Mouse (Mus musculus) spleen, postnatal 0 days (tissue): Measurements from ENCODE around the gene Cntn1. TPM values are rescaled to one million over a fixed set of nuclear protein-coding genes. Genes with fewer than 3 reads are reported as not detected.

Experiments used
- polyA plus RNA-seq: library from polyadenylated mRNA; unstranded; fragments of >200 nt; fragmentation: Nextera tagmentation; extraction: Ambion mirVana; gene quantifications from 2 replicates; pipeline ENCODE4 v1.2.1, GENCODE M21; 2015

Gene Cntn1
- 0.04 and 0.06 TPM in 2 replicates for polyA plus RNA-seq

DNA sequence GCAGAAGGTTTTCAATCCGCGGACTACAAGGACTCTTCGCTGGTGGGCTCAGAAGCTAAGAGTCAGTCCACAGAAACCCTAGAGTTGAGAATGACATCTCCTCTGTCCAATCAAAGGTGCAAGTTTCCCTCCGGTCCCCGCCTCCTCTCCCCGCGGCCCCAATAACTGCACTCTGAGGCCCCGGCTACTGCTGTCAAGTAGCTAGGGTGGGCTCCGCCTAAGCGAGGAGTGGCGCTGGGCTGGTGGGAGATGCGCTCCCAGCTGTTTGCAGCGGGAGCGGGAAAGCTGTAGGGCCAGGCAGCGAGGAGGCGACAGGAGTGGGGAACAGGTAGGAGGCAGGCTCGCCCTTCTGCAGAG lies at the start of gene Cntn1:
TSS of gene Cntn1 (plus strand) at position 170 of the 357 bp plus-strand sequence.

Other genes with a start within 250 kb of the Cntn1 start
- not detected in 2 replicates for gene Smgc, start 212.9 kb upstream of the Cntn1 start, polyA plus RNA-seq